Comparison of ENCODE assay signal across 19 mouse cellular contexts in genomic region chr6:61206042-61206441, GRCm38 (mm10). TPM values are rescaled to one million over a fixed set of nuclear protein-coding genes. Genes with fewer than 3 reads are reported as not detected.
"Had no signal": no experiment of that assay in that cellular context is flagged by ENCODE, and none has a peak within 500 bp of the region (broad histone marks: within the 10 kb centered on the region; RNA-seq: fewer than 3 reads in every experiment).

No protein-coding gene starts in this region.

- H3K4me3 ChIP-seq: midbrain, embryonic 10.5 days; midbrain, embryonic 13.5 days; myocyte; neural tube, embryonic 13.5 days; neural tube, embryonic 15.5 days had no signal

- ATAC-seq: midbrain, embryonic 13.5 days; midbrain, embryonic 16.5 days had no signal

- H3K36me3 ChIP-seq: midbrain, embryonic 10.5 days; midbrain, embryonic 13.5 days; neural tube, embryonic 13.5 days; neural tube, embryonic 15.5 days had no signal

- H3K9me3 ChIP-seq: midbrain, embryonic 10.5 days; midbrain, embryonic 13.5 days; neural tube, embryonic 13.5 days; neural tube, embryonic 15.5 days had no signal

- H3K9ac ChIP-seq: lung, embryonic 14.5 days; midbrain, embryonic 13.5 days; neural tube, embryonic 13.5 days; neural tube, embryonic 15.5 days had no signal

- H3K4me2 ChIP-seq: lung, embryonic 14.5 days; midbrain, embryonic 13.5 days; neural tube, embryonic 13.5 days; neural tube, embryonic 15.5 days had no signal

- H3K27ac ChIP-seq: midbrain, embryonic 10.5 days; midbrain, embryonic 13.5 days; neural tube, embryonic 13.5 days; neural tube, embryonic 15.5 days had no signal

- H3K27me3 ChIP-seq: midbrain, embryonic 13.5 days; neural tube, embryonic 13.5 days; neural tube, embryonic 15.5 days had no signal

- DNase-seq: lung, adult 18-20 months; lung, embryonic 14.5 days; lung, postnatal 10 days; lung, postnatal 4 days; right cerebral cortex, adult 18-20 months; right cerebral cortex, postnatal 25 days; right cerebral cortex, postnatal 4 days; spleen, adult 18-20 months; thymus, adult 18-20 months; thymus, postnatal 14 days; thymus, postnatal 36 days had no signal

RNA-seq across cellular contexts. Expression of gene Ccser1, which starts 25.9 kb away (rescaled TPM):
- total RNA-seq: megakaryocyte, adult 5-6 weeks; megakaryocyte-erythroid progenitor cell, adult 5-6 weeks had no signal
